Mouse (Mus musculus) megakaryocyte, embryonic 14.5 days (primary cell): ENCODE measurements at regions not wholly inside any gene's neighbourhood (a gene's known extent, or its start where the extent isn't known, plus 50 kb on each side); places are given as distances from the start of the nearest gene placed in this dataset.

ENCODE experiments used
- FLI1 ChIP-seq: IDR thresholded peaks from 2 replicates; pipeline ENCODE4 v1.6.1; 2012; ENCODE audit warnings: low read length, inconsistent platforms, mixed read lengths
- GATA1 ChIP-seq: IDR thresholded peaks from 3 replicates; pipeline ENCODE4 v1.6.1; 2012; ENCODE audit warnings: mixed read lengths, low read length, inconsistent platforms, borderline replicate concordance

GRCm38 (mm10) chr9:14215171-14215782 lies 59.6 kb upstream of the Sesn3 start:
- no peak for TF ChIP-seq GATA1
- no peak for TF ChIP-seq FLI1
